Mouse (Mus musculus) cerebellum, adult 2 months (tissue): ENCODE measurements around the gene Gck. TPM values are rescaled to one million over a fixed set of nuclear protein-coding genes. Genes with fewer than 3 reads are reported as not detected.
"Not testable (repeated sequence)": the region's sequence is repeated elsewhere in the genome, so short reads cannot be mapped to it uniquely, and the experiment has no call there.

Experiments used
- DNase-seq, 2 experiments: peaks; one replicate each; pipeline ENCODE4 v3.0.0; 2021
- H3K27ac ChIP-seq: fragments of 200-500 bp; 2 replicates; pipeline ENCODE4 v1.5.1; 2012; ENCODE audit warnings: low read length, control low read depth, inconsistent platforms; ENCODE audit not compliant: insufficient read depth
- H3K27me3 ChIP-seq: fragments of 200-500 bp; 2 replicates; pipeline ENCODE4 v1.6.1; 2012; ENCODE audit warnings: inconsistent platforms, mild to moderate bottlenecking, low read length, moderate library complexity; ENCODE audit not compliant: control insufficient read depth, insufficient read depth
- H3K4me1 ChIP-seq: fragments of 200-500 bp; 2 replicates; pipeline ENCODE4 v1.6.1; 2011; ENCODE audit warnings: low read length; ENCODE audit not compliant: control insufficient read depth, insufficient read depth
- H3K4me3 ChIP-seq: fragments of 200-500 bp; replicated peaks from 2 replicates; pipeline ENCODE3; 2011; ENCODE audit warnings: mild to moderate bottlenecking, low read depth, low read length, control low read depth; ENCODE audit not compliant: insufficient read depth
- CTCF ChIP-seq: fragments of 200-500 bp; IDR thresholded peaks from 2 replicates; pipeline ENCODE4 v1.5.1; 2011; ENCODE audit warnings: low read depth, mild to moderate bottlenecking, control low read depth, low read length, moderate library complexity, borderline replicate concordance; ENCODE audit not compliant: insufficient read depth
- POLR2A ChIP-seq: fragments of 200-500 bp; IDR thresholded peaks from 2 replicates; pipeline ENCODE4 v1.6.1; 2011; ENCODE audit warnings: low read length, control low read depth, borderline replicate concordance; ENCODE audit not compliant: insufficient read depth
- WGBS: fragments of 180-500 bp; shearing (Covaris S2); methylation state at CpG from one replicate; pipeline ENCODE4 v1.1.7; 2018; 5-methylcytosine and 5-hydroxymethylcytosine counted together
- polyA plus RNA-seq: library from polyadenylated mRNA; depleted of rRNA; stranded (reverse); fragments of >200 nt; gene quantifications from 2 replicates; pipeline ENCODE4 v1.2.3, GENCODE M21; 2012

Gene Gck
- polyA plus RNA-seq, 1 experiment: 0.74 TPM

DNA sequence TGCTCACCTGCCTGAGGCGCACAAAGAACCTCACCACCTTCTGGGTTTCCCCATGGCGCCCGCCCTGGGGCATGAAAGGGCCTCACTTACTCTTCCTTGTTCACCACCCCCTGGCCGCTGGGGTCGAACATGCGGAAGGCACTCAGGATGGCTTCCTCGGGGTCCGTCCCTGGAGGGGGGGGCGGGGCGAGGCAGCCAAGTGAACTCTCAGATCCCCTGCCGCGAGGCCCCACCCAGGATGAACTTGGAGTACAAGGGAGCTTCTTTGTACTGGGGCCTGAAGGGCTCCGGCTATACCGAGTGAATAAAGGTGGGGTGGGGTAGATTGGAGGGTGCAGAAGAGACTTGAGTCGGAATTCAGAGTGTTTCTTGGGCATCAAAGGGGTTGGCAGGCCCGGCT is 52.7 kb downstream of the Gck start:
- TF ChIP-seq CTCF (no peak), POLR2A (no peak)
- WGBS: 46% methylated on average over 16 of the region's 16 CpGs
- H3K27me3 ChIP-seq: no peaks in the 10 kb centered on the region
- no peak overlapping the region for H3K4me3 ChIP-seq
- H3K4me1 ChIP-seq: peaks cover 11% of the 10 kb centered on the region
- DNase-seq: no peak
- no peak overlapping the region for H3K27ac ChIP-seq

DNA sequence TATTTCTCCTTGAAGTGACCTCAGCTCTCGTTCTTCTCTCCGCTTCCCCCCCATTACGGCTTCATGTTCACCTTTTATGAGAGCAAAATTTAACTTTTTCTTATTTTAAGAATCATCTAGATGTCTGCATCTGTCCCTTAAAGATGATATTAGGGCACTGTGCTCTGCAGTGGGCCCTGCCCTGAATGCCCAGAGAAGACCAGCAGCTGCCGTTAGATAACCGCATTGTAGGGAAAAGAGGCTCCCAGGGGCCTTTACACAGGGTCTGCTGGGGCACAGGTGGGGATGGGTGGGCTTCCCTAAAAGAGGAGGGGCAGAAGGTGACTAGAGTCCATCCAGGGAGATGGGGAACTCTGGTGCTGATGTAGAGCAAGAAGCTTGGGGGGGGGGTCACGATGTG is 56.1 kb downstream of the Gck start:
- Histone ChIP-seq H3K4me1 (peaks cover 18% of the 10 kb centered on the region), H3K4me3 (no peak overlapping the region), H3K27me3 (no peaks in the 10 kb centered on the region), H3K27ac (no peak overlapping the region)
- 95% methylated on average over 6 of the region's 6 CpGs for WGBS
- TF ChIP-seq CTCF (no peak), POLR2A (no peak)
- DNase-seq: no peak

DNA sequence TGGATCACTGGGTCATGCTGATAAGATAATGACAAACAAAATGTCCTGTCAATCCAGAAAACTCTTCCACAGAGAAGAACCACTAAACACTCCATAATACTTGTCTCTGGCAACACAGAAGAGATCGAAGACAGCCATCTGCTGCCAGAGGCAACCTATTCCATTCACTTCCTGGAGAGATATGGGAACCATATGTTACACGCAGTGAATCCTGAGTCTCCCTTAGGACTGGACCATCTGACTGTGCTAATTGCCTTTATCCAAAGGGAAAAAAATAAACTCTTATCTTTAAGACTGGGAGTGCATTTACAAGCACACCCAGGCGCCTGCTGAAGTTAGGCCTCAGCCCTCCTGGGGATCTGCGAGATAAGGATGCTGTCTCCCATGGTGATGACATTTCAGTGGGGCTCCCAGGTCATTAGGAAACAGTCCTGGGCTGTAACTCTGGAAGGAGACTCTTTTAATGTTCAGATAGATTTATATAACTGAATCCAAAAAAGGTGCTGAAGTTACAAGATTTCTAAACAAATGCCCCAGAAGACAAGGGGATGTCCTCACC is 57.0 kb downstream of the Gck start:
- no peak for TF ChIP-seq CTCF
- no peak for TF ChIP-seq POLR2A
- Histone ChIP-seq H3K27me3 (no peaks in the 10 kb centered on the region), H3K4me3 (no peak overlapping the region), H3K4me1 (peaks cover 18% of the 10 kb centered on the region), H3K27ac (peak overlapping the region; percentile 67)
- WGBS: 32% methylated on average over 4 of the region's 4 CpGs
- peak in 1 of 2 experiments; percentile 54 for DNase-seq

DNA sequence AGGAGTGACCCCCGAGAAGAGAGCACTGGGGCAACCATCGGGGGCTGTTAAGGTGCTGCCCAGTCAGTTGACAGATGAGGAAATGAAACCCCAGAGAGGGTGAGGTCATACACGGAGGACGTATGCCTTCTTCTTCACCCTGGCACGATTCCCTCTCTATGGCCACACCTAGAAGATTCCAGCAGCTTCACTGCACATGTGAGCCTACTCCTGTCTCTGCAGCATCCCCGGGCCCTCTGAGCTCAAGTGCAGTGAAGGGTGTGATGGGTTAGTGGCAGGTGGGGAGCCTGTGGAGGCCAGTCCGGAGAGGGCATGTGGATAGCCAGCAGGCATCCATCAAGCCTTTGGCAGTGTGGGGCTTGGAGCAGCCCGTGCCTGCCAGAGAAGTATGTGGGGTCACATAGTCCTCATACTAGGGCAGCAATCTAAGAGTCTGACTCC is 57.7 kb downstream of the Gck start:
- TF ChIP-seq CTCF: no peak
- TF ChIP-seq POLR2A: peak; percentile 15; the same call in 1 of the 2 replicates
- Histone ChIP-seq H3K27ac (peak overlapping the region; percentile 67), H3K4me3 (no peak overlapping the region), H3K4me1 (peaks cover 18% of the 10 kb centered on the region), H3K27me3 (no peaks in the 10 kb centered on the region)
- peak; percentile 66 to 73 for DNase-seq
- 9% methylated on average over 8 of the region's 8 CpGs for WGBS

DNA sequence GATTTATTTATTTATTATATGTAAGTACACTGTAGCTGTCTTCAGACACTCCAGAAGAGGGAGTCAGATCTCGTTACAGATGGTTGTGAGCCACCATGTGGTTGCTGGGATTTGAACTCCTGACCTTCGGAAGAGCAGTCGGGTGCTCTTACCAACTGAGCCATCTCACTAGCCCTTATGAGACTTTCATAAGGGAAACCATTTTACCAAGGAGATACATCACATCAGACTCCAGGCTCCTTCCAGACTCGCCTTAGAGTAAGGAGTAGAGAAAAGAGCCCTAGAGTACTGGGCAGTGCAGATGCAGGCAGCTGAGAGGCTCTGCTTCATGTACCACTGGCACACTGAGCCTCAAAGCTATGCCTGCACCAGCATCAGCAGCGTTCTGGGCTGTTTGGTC is 61.3 kb downstream of the Gck start:
- DNase-seq, H3K27ac ChIP-seq, H3K27me3 ChIP-seq, H3K4me3 ChIP-seq: not testable (repeated sequence)
- H3K4me1 ChIP-seq: peaks cover 18% of the 10 kb centered on the region
- WGBS: 76% methylated on average over 5 of the region's 5 CpGs

DNA sequence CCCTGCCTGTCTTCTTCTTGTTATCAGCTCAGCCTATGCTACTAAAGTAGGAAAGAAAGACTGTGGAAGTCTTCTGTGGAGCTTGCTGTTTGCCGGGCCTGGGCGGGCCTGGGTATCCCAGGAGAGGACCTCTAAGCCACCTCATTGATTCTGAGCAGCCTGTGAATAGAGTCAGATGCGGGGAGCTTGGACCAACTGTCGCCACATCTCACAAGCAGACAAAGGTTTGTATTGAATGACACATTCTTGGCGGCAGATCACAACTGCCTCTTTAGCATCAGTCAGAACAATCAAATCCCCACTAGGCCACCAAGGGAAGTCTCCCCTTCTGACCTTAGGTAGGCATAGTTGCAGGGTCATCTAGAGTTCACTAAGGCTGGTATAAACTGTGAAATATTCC is 62.6 kb downstream of the Gck start:
- H3K27ac ChIP-seq: no peak overlapping the region
- 65% methylated on average over 5 of the region's 5 CpGs for WGBS
- no peak for DNase-seq

DNA sequence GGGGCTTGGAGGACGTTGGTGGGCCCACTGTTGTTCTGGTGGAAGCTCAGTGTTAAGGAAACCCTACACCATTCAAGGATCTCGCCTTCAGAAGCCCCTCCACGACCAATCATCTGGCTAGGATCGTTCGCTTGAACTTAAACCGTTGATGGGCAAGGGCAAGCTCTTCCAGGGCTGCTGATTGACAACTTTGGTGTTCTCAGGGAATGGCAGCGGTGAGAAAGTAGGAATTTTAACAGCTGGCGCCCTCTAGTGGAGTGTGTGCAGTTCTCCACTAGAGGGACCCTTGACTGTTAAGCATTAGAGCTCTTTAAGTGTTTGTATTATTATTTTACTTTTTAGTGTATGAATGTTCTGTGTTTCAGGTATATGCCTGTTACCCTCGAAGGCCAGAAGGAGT is 63.7 kb downstream of the Gck start:
- TF ChIP-seq CTCF (peak; percentile 71; the same call in 1 of the 2 replicates), POLR2A (no peak)
- Histone ChIP-seq H3K27ac (no peak overlapping the region), H3K27me3 (no peaks in the 10 kb centered on the region), H3K4me3 (no peak overlapping the region), H3K4me1 (peaks cover 3% of the 10 kb centered on the region)
- 13% methylated on average over 9 of the region's 9 CpGs for WGBS
- peak; percentile 61 to 62 for DNase-seq

More for the DNA sequence above, 62.6 kb downstream of the Gck start:
- no peak overlapping the region for H3K4me3 ChIP-seq
- no peak for TF ChIP-seq POLR2A
- TF ChIP-seq CTCF: no peak
- peaks cover 14% of the 10 kb centered on the region for H3K4me1 ChIP-seq
- H3K27me3 ChIP-seq: no peaks in the 10 kb centered on the region

DNA sequence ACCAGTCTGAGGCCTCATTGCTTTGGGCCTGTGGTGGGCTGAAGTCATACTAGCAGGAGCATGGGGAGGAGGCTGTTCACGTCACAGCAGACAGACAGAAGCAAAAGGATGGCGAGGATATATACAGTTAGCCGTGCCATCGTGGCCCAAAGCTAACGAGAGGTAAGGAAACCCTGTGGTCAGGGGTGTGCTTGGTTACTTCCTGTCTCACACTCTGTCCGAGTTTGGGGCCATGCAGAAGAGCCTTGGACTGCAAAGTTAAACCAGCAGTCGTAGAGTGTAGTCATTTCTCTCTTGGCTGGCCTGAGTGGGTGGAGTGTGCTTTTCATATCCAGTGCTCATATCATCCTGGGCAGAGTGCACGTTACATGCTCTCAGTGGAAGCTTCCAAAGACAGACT is 67.4 kb downstream of the Gck start:
- 82% methylated on average over 8 of the region's 8 CpGs for WGBS
- Histone ChIP-seq H3K27ac (no peak overlapping the region), H3K4me3 (no peak overlapping the region), H3K4me1 (no peaks in the 10 kb centered on the region; the same call in 1 of the 2 replicates), H3K27me3 (no peaks in the 10 kb centered on the region)
- no peak for DNase-seq
- no peak for TF ChIP-seq CTCF
- TF ChIP-seq POLR2A: no peak
